Mouse (Mus musculus): ENCODE results near the gene Racgap1. TPM values are rescaled to one million over a fixed set of nuclear protein-coding genes. Genes with fewer than 3 reads are reported as not detected.

Gene Racgap1
- polyA plus RNA-seq, 1 experiment from 2014 or later, result 45.9 TPM

DNA sequence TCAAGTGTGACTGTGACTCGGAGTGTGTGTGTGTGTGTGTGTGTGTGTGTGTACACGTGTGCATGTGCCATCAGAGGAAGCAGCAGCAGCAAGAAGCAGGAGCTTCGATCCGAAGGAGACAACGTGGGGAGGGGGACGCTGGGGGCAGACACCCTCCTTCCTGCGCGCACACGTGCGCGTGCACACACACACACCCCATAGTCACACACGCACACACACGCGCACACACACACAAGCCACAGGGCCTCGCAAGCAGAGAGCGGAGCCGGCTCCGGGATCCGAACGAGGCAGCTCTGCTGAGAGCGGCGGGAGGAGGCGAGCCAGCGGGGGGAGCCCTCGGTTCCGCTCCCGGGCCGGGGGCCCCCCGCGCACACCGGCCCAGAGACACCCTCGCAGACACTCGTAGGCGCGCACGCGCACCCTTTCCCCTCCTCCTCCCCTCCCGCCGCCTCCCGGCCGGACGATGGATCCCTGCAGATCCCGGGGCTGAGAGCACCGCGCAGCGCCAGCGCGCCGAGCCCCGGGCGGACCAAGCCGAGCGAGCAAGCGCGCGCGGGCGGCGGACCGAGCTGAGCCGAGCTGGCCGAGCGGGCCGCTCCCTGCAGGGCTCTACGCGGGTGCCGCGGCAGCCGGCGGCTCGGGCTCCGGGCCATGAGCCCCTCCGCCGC is 18.8 kb upstream of the Racgap1 start, which contains the start of gene Asic1:
TSS of gene Asic1 (plus strand) at position 215 of the 668 bp plus-strand sequence.
- Histone ChIP-seq H3K9ac (replicated peaks; ENCODE audit: low read depth, low read length) (peak within 1 kb of the TSS; percentile 91), H3K36me3 (ENCODE audit: control insufficient read depth, insufficient read depth, low read length) (peaks cover 5% of the 10 kb centered on the region; the same call in 1 of the 2 replicates), H3K27me3 (ENCODE audit: control insufficient read depth, insufficient read depth, low read length) (no peaks in the 10 kb centered on the region; the same call in 1 of the 2 replicates), H3K9me3 (ENCODE audit: control insufficient read depth, low read length) (no peaks in the 10 kb centered on the region), H3K4me3 (ENCODE audit: low read depth, low read length) (peak within 1 kb of the TSS; percentile 78), H3K4me2 (ENCODE audit: low read depth, low read length) (peak within 1 kb of the TSS; percentile 64), H3K27ac (ENCODE audit: low read depth, low read length) (peak within 1 kb of the TSS; percentile 95), H3K4me1 (ENCODE audit: control insufficient read depth, insufficient read depth, low read length) (peaks cover 46% of the 10 kb centered on the region)
- ATAC-seq (ENCODE audit: low read depth), result peak; percentile 74
- under 1% methylated on average over 50 of the region's 74 CpGs for WGBS

DNA sequence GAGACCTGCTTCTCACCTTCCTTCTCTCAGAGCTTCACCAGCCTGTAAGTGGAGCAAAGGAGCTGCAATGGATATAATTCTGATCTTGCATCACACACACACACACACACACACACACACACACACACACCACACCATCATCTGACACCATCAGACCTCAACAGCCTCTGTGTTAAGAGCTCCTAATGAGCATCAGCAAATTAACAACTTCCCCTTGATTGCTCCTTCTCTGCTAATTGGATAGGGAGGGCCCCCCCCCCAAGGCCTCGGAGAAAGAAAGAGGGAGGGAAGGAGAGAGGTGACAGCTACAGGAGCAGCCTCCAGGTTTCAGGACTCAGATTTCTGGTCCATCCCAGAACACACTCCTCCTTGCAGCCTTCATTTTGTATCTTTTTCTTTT is 17.9 kb upstream of the Racgap1 start:
- H3K9me3 ChIP-seq (ENCODE audit: control insufficient read depth, low read length), result no peaks in the 10 kb centered on the region
- peak overlapping the region; percentile 78; the same call in 1 of the 2 replicates for H3K4me3 ChIP-seq (ENCODE audit: low read depth, low read length)
- H3K27ac ChIP-seq (ENCODE audit: low read depth, low read length), result peak overlapping the region; percentile 95
- ATAC-seq (ENCODE audit: low read depth), result no peak
- WGBS, result 0% methylated on average over 1 of the region's 1 CpGs
- no peaks in the 10 kb centered on the region; the same call in 1 of the 2 replicates for H3K27me3 ChIP-seq (ENCODE audit: control insufficient read depth, insufficient read depth, low read length)
- peak overlapping the region; percentile 64 for H3K4me2 ChIP-seq (ENCODE audit: low read depth, low read length)
- peaks cover 5% of the 10 kb centered on the region; the same call in 1 of the 2 replicates for H3K36me3 ChIP-seq (ENCODE audit: control insufficient read depth, insufficient read depth, low read length)
- H3K9ac ChIP-seq (replicated peaks; ENCODE audit: low read depth, low read length), result no peak overlapping the region
- peaks cover 50% of the 10 kb centered on the region for H3K4me1 ChIP-seq (ENCODE audit: control insufficient read depth, insufficient read depth, low read length)

DNA sequence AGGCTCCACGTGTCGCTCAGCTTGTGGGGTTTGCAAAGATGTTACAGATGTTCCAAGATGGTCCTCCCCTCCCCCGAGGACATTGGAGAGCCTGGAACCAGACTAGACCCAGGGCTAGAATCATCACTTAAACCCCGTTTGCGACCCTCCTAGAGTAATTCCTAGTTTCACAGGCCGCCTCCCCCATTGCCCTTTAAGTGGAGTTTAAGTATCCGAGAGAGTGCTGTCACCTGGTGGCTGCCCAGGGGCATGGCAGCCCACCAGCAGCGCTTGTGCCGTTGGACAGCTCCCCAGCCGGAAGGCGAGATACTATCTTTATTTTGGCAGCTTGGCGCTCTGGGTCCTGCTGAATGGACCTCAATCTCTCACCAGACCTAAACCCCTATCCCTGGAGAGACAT is 17.4 kb upstream of the Racgap1 start:
- Histone ChIP-seq H3K36me3 (ENCODE audit: control insufficient read depth, insufficient read depth, low read length) (peaks cover 5% of the 10 kb centered on the region; the same call in 1 of the 2 replicates), H3K4me2 (ENCODE audit: low read depth, low read length) (peak overlapping the region; percentile 64; the same call in 1 of the 2 replicates), H3K27me3 (ENCODE audit: control insufficient read depth, insufficient read depth, low read length) (no peaks in the 10 kb centered on the region; the same call in 1 of the 2 replicates), H3K9me3 (ENCODE audit: control insufficient read depth, low read length) (no peaks in the 10 kb centered on the region), H3K27ac (ENCODE audit: low read depth, low read length) (peak overlapping the region; percentile 95), H3K4me1 (ENCODE audit: control insufficient read depth, insufficient read depth, low read length) (peaks cover 52% of the 10 kb centered on the region), H3K4me3 (ENCODE audit: low read depth, low read length) (peak overlapping the region; percentile 15; the same call in 1 of the 2 replicates), H3K9ac (replicated peaks; ENCODE audit: low read depth, low read length) (peak overlapping the region; percentile 16; the same call in 1 of the 2 replicates)
- WGBS, result under 1% methylated on average over 12 of the region's 12 CpGs
- no peak for ATAC-seq (ENCODE audit: low read depth)

DNA sequence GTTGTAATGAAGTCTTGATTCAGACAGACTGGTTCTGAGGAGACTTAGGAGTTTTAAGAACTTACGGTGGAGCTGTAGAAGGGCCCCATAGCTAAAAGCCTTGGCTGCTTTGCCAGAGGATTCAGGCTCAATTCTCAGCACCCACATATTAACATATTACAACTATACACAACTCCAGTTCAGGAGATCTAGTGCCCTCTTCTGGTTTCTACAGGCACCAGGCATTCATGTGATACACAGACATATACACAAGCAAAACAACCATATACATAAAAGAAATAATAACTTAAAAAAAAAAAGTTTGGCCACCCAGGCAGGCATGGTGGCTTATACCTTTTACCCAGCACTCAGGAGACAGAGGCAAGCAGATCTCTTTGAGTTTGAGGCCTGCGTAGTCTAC is 16.1 kb upstream of the Racgap1 start:
- Histone ChIP-seq H3K27me3 (ENCODE audit: control insufficient read depth, insufficient read depth, low read length) (no peaks in the 10 kb centered on the region; the same call in 1 of the 2 replicates), H3K4me3 (ENCODE audit: low read depth, low read length) (no peak overlapping the region), H3K9me3 (ENCODE audit: control insufficient read depth, low read length) (no peaks in the 10 kb centered on the region), H3K4me1 (ENCODE audit: control insufficient read depth, insufficient read depth, low read length) (peaks cover 41% of the 10 kb centered on the region), H3K36me3 (ENCODE audit: control insufficient read depth, insufficient read depth, low read length) (peaks cover under 1% of the 10 kb centered on the region; the same call in 1 of the 2 replicates), H3K4me2 (ENCODE audit: low read depth, low read length) (no peak overlapping the region), H3K9ac (replicated peaks; ENCODE audit: low read depth, low read length) (no peak overlapping the region), H3K27ac (ENCODE audit: low read depth, low read length) (no peak overlapping the region)
- 100% methylated on average over 2 of the region's 2 CpGs for WGBS
- no peak for ATAC-seq (ENCODE audit: low read depth)

DNA sequence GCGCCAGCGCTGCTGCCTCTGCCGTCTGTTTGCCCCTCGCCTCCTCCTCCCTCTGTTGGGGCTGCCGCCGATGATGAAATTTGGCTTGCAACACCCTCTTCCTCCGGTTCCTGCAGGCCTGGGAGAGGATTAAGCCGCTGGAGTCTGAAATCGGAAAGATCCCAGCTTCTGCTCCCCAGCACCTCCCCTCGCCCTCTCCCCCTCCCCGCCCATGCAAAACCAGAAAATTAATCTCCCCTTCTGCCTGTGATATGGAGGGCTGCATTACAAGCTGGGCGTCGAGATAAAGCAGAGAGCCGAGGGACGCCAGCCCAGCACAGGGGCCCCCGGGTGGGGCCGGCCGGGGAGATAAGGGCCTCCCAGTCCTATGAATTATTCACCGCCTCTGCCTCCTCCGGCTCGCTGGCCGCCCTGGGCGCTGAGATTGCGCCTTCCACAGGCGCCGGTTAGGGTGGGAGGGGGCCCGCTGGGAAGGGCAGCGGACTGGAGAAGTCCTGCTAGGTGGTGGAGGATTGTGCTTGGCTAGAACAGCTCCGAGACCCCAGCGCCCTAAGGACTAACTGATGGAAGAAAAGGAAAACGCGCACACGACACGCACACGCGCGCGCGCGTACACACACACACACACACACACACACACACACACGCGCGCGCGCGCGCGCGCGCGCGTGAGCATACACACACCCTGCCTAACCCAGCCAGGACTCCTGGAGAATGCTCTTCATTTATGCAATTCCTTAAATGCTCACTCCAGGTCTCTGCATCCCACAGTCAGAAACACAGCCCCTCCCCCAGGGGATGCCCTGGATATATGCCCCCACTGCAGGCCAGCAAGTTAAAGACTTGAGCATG is 13.4 kb upstream of the Racgap1 start:
- peak overlapping the region; percentile 89 for H3K27ac ChIP-seq (ENCODE audit: low read depth, low read length)
- peaks cover 31% of the 10 kb centered on the region for H3K4me1 ChIP-seq (ENCODE audit: control insufficient read depth, insufficient read depth, low read length)
- no peaks in the 10 kb centered on the region for H3K36me3 ChIP-seq (ENCODE audit: control insufficient read depth, insufficient read depth, low read length)
- WGBS, result under 1% methylated on average over 52 of the region's 52 CpGs
- no peaks in the 10 kb centered on the region for H3K9me3 ChIP-seq (ENCODE audit: control insufficient read depth, low read length)
- peak overlapping the region; percentile 73 for H3K4me2 ChIP-seq (ENCODE audit: low read depth, low read length)
- peak; percentile 46 for ATAC-seq (ENCODE audit: low read depth)
- H3K27me3 ChIP-seq (ENCODE audit: control insufficient read depth, insufficient read depth, low read length), result no peaks in the 10 kb centered on the region
- H3K9ac ChIP-seq (replicated peaks; ENCODE audit: low read depth, low read length), result peak overlapping the region; percentile 68
- H3K4me3 ChIP-seq (ENCODE audit: low read depth, low read length), result peak overlapping the region; percentile 33

DNA sequence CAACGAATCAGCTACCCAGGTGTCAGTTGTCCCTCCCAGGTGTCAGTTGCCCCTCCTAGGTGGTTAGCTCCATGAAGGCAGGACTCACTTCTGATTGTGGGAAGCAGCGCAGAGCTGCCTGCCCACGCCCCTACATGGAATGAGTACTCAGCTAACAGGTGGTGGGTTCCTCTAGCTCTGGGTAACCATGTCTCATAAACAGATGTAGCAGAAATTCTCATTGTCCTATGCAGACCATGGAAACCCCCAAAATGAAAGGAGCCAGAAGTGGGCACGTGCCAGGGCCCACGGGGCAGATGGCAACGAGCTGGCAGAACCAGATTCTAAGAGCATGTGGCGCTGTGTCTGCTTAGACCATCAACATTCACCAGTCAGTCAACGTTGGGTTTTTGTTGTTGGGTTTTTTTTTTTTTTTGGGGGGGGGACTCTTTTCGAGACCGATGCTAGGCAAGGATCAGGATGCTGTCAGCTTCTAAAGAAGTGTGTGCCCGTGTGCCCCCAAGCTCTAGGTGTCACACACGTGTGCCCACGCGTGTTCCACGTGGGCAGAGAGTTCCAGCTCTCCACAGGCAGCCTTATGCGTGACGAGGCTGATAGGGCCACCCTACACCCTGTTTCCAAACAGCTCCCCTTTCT is 12.6 kb upstream of the Racgap1 start:
- peak overlapping the region; percentile 68 for H3K9ac ChIP-seq (replicated peaks; ENCODE audit: low read depth, low read length)
- no peaks in the 10 kb centered on the region for H3K36me3 ChIP-seq (ENCODE audit: control insufficient read depth, insufficient read depth, low read length)

DNA sequence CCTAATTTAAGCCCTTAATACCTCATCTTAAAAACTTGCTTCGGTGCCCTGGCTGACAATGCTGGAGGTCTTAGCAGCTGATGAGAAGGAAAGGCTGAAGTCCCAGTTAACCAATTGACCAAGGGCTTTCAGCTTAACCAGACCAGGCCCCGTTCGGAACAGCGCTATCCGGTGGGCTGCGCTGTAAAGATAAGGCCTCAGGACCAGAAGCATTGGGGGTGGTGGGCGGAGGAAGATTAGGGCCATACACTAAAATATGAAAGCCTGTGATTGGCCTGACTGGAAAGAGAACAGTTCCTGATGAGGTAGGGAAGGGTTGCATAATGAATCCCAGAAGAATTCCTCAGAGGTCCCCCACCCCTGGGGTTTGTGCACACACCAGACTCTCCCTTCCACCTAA is 10.9 kb upstream of the Racgap1 start:
- no peak overlapping the region for H3K4me2 ChIP-seq (ENCODE audit: low read depth, low read length)
- peaks cover 20% of the 10 kb centered on the region for H3K4me1 ChIP-seq (ENCODE audit: control insufficient read depth, insufficient read depth, low read length)
- H3K27ac ChIP-seq (ENCODE audit: low read depth, low read length), result peak overlapping the region; percentile 62; the same call in 1 of the 2 replicates
- ATAC-seq (ENCODE audit: low read depth), result no peak
- WGBS, result 55% methylated on average over 7 of the region's 7 CpGs
- no peaks in the 10 kb centered on the region for H3K27me3 ChIP-seq (ENCODE audit: control insufficient read depth, insufficient read depth, low read length)
- H3K36me3 ChIP-seq (ENCODE audit: control insufficient read depth, insufficient read depth, low read length), result no peaks in the 10 kb centered on the region
- no peaks in the 10 kb centered on the region for H3K9me3 ChIP-seq (ENCODE audit: control insufficient read depth, low read length)
- H3K4me3 ChIP-seq (ENCODE audit: low read depth, low read length), result no peak overlapping the region
- no peak overlapping the region for H3K9ac ChIP-seq (replicated peaks; ENCODE audit: low read depth, low read length)

More for the DNA sequence above, 12.6 kb upstream of the Racgap1 start:
- Histone ChIP-seq H3K4me1 (ENCODE audit: control insufficient read depth, insufficient read depth, low read length) (peaks cover 27% of the 10 kb centered on the region), H3K27ac (ENCODE audit: low read depth, low read length) (peak overlapping the region; percentile 89), H3K4me3 (ENCODE audit: low read depth, low read length) (peak overlapping the region; percentile 33), H3K4me2 (ENCODE audit: low read depth, low read length) (peak overlapping the region; percentile 73), H3K27me3 (ENCODE audit: control insufficient read depth, insufficient read depth, low read length) (no peaks in the 10 kb centered on the region), H3K9me3 (ENCODE audit: control insufficient read depth, low read length) (no peaks in the 10 kb centered on the region)
- 5% methylated on average over 17 of the region's 17 CpGs for WGBS
- peak; percentile 28; the same call in 1 of the 2 replicates for ATAC-seq (ENCODE audit: low read depth)

DNA sequence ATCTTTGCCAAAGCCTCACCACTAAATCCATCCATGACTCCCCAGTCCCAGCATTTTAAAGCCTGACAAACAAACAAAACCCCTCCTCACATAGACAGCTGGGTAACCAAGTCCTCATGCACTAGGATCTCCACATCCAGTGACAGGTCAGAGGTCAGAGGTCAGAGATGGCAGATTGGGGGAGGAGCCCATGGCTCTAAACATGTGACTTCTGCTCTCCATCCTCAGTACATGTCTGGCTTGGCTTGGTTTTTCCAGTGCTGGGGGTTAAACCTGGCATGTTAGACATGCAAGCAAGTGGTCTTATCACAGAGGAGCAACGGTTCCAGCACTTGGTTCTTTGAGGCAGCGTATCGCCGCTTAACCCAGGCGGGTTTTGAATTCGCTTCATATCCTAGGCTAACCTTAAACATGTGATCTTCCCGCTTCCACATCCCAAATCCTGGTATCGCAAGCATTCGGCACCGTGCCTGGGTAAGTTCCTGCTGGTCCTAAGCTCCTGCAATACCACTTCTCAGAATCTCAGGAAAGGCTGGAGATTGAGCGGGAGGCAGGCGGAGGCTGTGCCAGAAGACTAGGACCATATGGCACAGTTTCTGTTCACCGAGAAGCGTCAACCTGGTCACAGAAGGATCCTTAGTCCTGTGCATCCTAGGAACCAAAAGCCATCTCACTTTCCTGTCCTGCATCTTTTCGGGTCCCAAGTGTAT is 9.8 kb upstream of the Racgap1 start:
- Histone ChIP-seq H3K27me3 (ENCODE audit: control insufficient read depth, insufficient read depth, low read length) (no peaks in the 10 kb centered on the region), H3K9ac (replicated peaks; ENCODE audit: low read depth, low read length) (no peak overlapping the region), H3K36me3 (ENCODE audit: control insufficient read depth, insufficient read depth, low read length) (no peaks in the 10 kb centered on the region), H3K27ac (ENCODE audit: low read depth, low read length) (no peak overlapping the region), H3K4me1 (ENCODE audit: control insufficient read depth, insufficient read depth, low read length) (peaks cover 20% of the 10 kb centered on the region), H3K9me3 (ENCODE audit: control insufficient read depth, low read length) (no peaks in the 10 kb centered on the region), H3K4me3 (ENCODE audit: low read depth, low read length) (no peak overlapping the region), H3K4me2 (ENCODE audit: low read depth, low read length) (no peak overlapping the region)
- no peak for ATAC-seq (ENCODE audit: low read depth)
- WGBS, result 94% methylated on average over 15 of the region's 15 CpGs

Measured in neural tube, embryonic 14.5 days (tissue).